Mouse (Mus musculus): ENCODE data around the gene Npw.

DNA sequence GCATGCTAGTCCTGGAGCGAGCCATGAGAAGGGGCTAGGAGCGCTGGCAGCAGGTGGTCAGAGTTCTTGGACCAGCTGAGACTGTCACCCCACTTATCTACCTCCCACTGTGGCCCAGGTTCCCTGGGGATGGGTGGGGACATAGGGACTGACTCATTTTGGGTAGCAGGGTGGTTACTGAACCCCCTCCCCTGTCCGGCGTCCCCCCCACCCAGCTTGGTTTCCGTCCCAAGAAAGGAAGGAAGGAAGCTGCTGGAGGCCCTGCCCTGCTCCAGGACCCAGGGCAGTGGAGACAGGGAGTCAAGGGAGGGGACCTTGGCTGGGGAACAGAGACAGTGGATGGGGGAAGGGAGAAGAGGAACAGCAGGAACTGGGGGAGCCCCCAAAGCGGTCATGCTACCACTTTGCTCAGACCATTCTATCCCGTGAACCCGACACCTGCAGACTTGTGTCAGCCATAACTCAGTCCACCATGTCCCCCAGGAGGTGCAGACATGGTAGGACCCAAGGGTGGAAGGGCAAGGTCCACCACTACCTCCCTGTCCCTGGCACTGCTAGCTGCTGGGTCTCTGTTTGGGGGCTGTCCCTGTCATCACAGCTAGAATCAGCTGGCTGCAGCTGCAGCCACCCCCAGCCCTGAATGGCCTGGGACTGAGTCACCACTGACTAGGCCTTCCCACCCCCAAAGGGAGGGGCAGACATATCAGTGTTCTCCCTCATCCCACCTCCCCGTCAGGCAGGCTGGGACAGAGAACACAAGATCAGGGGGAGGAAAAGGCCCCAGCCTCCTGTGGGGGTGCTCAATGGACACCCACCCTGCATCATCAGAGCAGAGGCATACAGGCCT is 13.2 kb downstream of the Npw start:
- no peak for TF ChIP-seq CTCF (IDR thresholded peaks at IDR 0.05; ENCODE audit: low read depth, low read length)
- no peak for TF ChIP-seq POLR2A (IDR thresholded peaks at IDR 0.05; ENCODE audit: borderline replicate concordance, low read depth, low read length)
